Mouse (Mus musculus): ENCODE data around the gene Deup1. TPM values are rescaled to one million over a fixed set of nuclear protein-coding genes. Genes with fewer than 3 reads are reported as not detected.

Deup1 gene
- polyA plus RNA-seq, 2 experiments: 0.02 TPM; not detected in 1

- Histone ChIP-seq H3K27ac (no peak overlapping the region), H3K36me3 (replicated peaks; ENCODE audit: control insufficient read depth, insufficient read depth, low read depth) (no peaks in the 10 kb centered on the region), H3K4me1 (replicated peaks; ENCODE audit: control insufficient read depth in 2 of 2, insufficient read depth in 2 of 2, low read length in 1 of 2) (no peaks in the 10 kb centered on the region), H3K9ac (replicated peaks) (no peak overlapping the region), H3K27me3 (ENCODE audit: control insufficient read depth, insufficient read depth, low read length) (no peaks in the 10 kb centered on the region), H3K4me3 (ENCODE audit: insufficient read depth in 1 of 2, low read depth in 2 of 2, low read length in 2 of 2) (no peak overlapping the region), H3K9me3 (ENCODE audit: control insufficient read depth, low read length) (no peaks in the 10 kb centered on the region), H3K4me2 (ENCODE audit: low read depth) (no peak overlapping the region)
- WGBS (ENCODE audit: insufficient replicate concordance): 73% methylated on average over 5 of the region's 5 CpGs
- TF ChIP-seq EP300 (IDR thresholded peaks at IDR 0.05; ENCODE audit: low read depth): no peak
- no peak for TF ChIP-seq CTCF (IDR thresholded peaks at IDR 0.05; ENCODE audit: low read depth)
- DNase-seq (ENCODE audit: low read depth in 3 of 3, low spot score in 3 of 3) (no peak), ATAC-seq (ENCODE audit: insufficient read depth) (no peak)
These were observed 45.7 kb downstream of the Deup1 start for GRCm38 (mm10) chr9:15582026-15582425.

- 26% methylated on average over 6 of the region's 6 CpGs for whole genome bisulfite sequencing (ENCODE audit: insufficient replicate concordance)
- Histone ChIP-seq H3K27me3 (ENCODE audit: control insufficient read depth, insufficient read depth, low read length) (no peaks in the 10 kb centered on the region), H3K27ac (no peak overlapping the region), H3K9me3 (ENCODE audit: control insufficient read depth, low read length) (no peaks in the 10 kb centered on the region), H3K4me3 (ENCODE audit: insufficient read depth in 1 of 2, low read depth in 2 of 2, low read length in 2 of 2) (no peak overlapping the region), H3K36me3 (replicated peaks; ENCODE audit: control insufficient read depth, insufficient read depth, low read depth) (no peaks in the 10 kb centered on the region), H3K4me1 (replicated peaks; ENCODE audit: control insufficient read depth in 2 of 2, insufficient read depth in 2 of 2, low read length in 1 of 2) (no peaks in the 10 kb centered on the region), H3K4me2 (ENCODE audit: low read depth) (no peak overlapping the region), H3K9ac (replicated peaks) (no peak overlapping the region)
- no peak for DNase-seq (ENCODE audit: low read depth in 3 of 3, low spot score in 3 of 3)
- no peak for ATAC-seq (ENCODE audit: insufficient read depth)
- TF ChIP-seq CTCF (IDR thresholded peaks at IDR 0.05; ENCODE audit: low read depth): no peak
- no peak for TF ChIP-seq EP300 (IDR thresholded peaks at IDR 0.05; ENCODE audit: low read depth)
These were observed 47.6 kb downstream of the Deup1 start for GRCm38 (mm10) chr9:15580176-15580575.

DNA sequence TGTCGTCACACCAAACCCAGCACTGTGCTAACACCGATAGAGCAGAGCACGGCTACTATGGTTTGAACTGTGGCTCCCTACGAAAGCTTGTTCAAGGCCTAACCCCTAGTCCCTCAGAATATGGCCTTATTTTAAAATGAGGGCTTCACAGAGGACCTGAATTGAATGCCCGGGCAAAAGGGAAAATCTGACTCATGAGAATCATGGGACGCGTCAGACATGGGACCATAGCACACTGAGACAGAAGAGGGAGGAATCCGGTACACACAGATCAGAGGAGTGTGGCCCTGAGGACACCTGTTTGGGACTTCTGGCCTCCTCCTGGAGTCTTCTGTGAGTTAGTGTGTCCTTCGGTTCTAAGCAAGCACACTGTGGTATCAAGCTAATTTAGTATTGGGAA, 48.8 kb downstream of the Deup1 start:
- H3K4me3 ChIP-seq (ENCODE audit: insufficient read depth in 1 of 2, low read depth in 2 of 2, low read length in 2 of 2): no peak overlapping the region
- no peak overlapping the region for H3K9ac ChIP-seq (replicated peaks)
- H3K4me2 ChIP-seq (ENCODE audit: low read depth): no peak overlapping the region
- TF ChIP-seq CTCF (IDR thresholded peaks at IDR 0.05; ENCODE audit: low read depth) (no peak), EP300 (IDR thresholded peaks at IDR 0.05; ENCODE audit: low read depth) (no peak)
- H3K27me3 ChIP-seq (ENCODE audit: control insufficient read depth, insufficient read depth, low read length): no peaks in the 10 kb centered on the region
- no peak for ATAC-seq (ENCODE audit: insufficient read depth)
- no peak overlapping the region for H3K27ac ChIP-seq
- H3K36me3 ChIP-seq (replicated peaks; ENCODE audit: control insufficient read depth, insufficient read depth, low read depth): no peaks in the 10 kb centered on the region
- no peaks in the 10 kb centered on the region for H3K4me1 ChIP-seq (replicated peaks; ENCODE audit: control insufficient read depth in 2 of 2, insufficient read depth in 2 of 2, low read length in 1 of 2)
- WGBS (ENCODE audit: insufficient replicate concordance): 70% methylated on average over 9 of the region's 9 CpGs
- no peak for DNase-seq (ENCODE audit: low read depth in 3 of 3, low spot score in 3 of 3)
- H3K9me3 ChIP-seq (ENCODE audit: control insufficient read depth, low read length): no peaks in the 10 kb centered on the region

DNA sequence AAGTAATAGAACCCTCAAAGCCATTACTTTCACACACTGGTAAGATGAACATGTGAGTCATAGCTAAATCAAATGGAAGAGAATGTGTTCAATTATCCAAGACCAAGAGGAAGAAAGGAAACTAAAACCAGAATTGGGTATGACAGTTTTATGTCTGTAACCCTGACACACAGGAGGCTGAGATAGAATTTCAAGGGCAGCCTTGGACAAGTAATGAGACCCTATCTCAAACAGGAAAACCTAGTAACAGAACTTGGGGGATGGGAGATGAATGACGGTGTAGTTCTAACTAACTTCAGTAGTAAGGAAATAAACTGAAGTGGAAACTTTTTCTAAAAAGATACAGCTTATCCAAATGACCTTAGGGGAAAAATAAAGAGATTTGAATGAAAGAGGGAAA, 49.3 kb downstream of the Deup1 start:
- no peak for TF ChIP-seq EP300 (IDR thresholded peaks at IDR 0.05; ENCODE audit: low read depth)
- Histone ChIP-seq H3K36me3 (replicated peaks; ENCODE audit: control insufficient read depth, insufficient read depth, low read depth) (no peaks in the 10 kb centered on the region), H3K4me3 (ENCODE audit: insufficient read depth in 1 of 2, low read depth in 2 of 2, low read length in 2 of 2) (no peak overlapping the region), H3K4me2 (ENCODE audit: low read depth) (no peak overlapping the region), H3K27me3 (ENCODE audit: control insufficient read depth, insufficient read depth, low read length) (no peaks in the 10 kb centered on the region), H3K4me1 (replicated peaks; ENCODE audit: control insufficient read depth in 2 of 2, insufficient read depth in 2 of 2, low read length in 1 of 2) (no peaks in the 10 kb centered on the region), H3K27ac (no peak overlapping the region), H3K9me3 (ENCODE audit: control insufficient read depth, low read length) (no peaks in the 10 kb centered on the region), H3K9ac (replicated peaks) (no peak overlapping the region)
- DNase-seq (ENCODE audit: low read depth in 3 of 3, low spot score in 3 of 3) (no peak), ATAC-seq (ENCODE audit: insufficient read depth) (no peak)
- 21% methylated on average over 1 of the region's 1 CpGs for WGBS (ENCODE audit: insufficient replicate concordance)

DNA sequence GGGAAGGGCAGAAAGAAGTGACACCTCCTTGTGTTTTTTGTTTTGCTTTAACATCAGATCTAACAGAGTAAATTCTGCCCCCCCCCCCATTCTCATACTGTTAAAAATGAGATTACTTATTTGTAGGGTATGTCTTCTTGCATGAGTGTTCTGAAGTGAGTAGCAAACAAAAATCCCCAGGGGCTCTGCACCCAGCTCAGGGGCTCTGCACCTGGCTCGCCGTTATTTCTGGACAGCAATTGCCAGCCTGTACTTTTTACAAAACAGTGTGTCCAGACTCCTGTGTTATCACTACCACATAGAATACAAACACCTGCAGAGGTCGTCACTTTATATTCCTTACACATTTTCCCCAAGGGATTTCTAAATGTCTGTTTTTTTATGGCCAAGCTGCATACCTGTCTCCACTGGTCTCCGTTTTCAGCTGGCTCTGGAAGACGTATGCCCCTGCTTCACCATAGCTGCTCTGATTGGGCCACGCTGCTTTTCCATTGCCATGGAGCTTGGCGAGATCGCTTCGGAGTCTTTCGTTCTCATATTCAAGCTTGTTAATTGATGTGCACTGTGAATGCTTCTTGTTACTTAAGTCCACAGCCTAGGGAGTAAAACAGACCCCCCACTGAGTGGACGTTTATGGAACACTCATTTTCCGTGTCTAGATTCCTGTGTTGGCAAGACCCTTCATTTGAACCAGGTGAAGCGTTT, 52.8 kb downstream of the Deup1 start:
- Histone ChIP-seq H3K36me3 (replicated peaks; ENCODE audit: control insufficient read depth, insufficient read depth, low read depth) (no peaks in the 10 kb centered on the region), H3K4me3 (ENCODE audit: insufficient read depth in 1 of 2, low read depth in 2 of 2, low read length in 2 of 2) (no peak overlapping the region), H3K9me3 (ENCODE audit: control insufficient read depth, low read length) (no peaks in the 10 kb centered on the region), H3K4me1 (replicated peaks; ENCODE audit: control insufficient read depth in 2 of 2, insufficient read depth in 2 of 2, low read length in 1 of 2) (no peaks in the 10 kb centered on the region), H3K9ac (replicated peaks) (no peak overlapping the region), H3K4me2 (ENCODE audit: low read depth) (no peak overlapping the region), H3K27me3 (ENCODE audit: control insufficient read depth, insufficient read depth, low read length) (no peaks in the 10 kb centered on the region), H3K27ac (no peak overlapping the region)
- 73% methylated on average over 13 of the region's 13 CpGs for WGBS (ENCODE audit: insufficient replicate concordance)
- TF ChIP-seq CTCF (IDR thresholded peaks at IDR 0.05; ENCODE audit: low read depth): no peak
- no peak for DNase-seq (ENCODE audit: low read depth in 3 of 3, low spot score in 3 of 3)
- ATAC-seq (ENCODE audit: insufficient read depth): no peak
